Mouse (Mus musculus) midbrain, embryonic 12.5 days (tissue): ENCODE data around the gene Gm5415. TPM values are rescaled to one million over a fixed set of nuclear protein-coding genes. Genes with fewer than 3 reads are reported as not detected.
"Not testable (repeated sequence)": the region's sequence is repeated elsewhere in the genome, so short reads cannot be mapped to it uniquely, and the experiment has no call there.

Experiments
- ATAC-seq: fragments of 200-750 bp; cut with Nextera tagmentation; 2 replicates; pipeline ENCODE4 v1.8.0; 2017; ENCODE audit warnings: low read depth, moderate TSS enrichment, moderate library complexity; ENCODE audit not compliant: low FRiP score
- H3K27ac ChIP-seq: fragments of 300-500 bp; sonication (generic); replicated peaks from 2 replicates; pipeline ENCODE4 v1.5.1; 2016; ENCODE audit warnings: mild to moderate bottlenecking
- H3K27me3 ChIP-seq: fragments of 300-500 bp; sonication (generic); 2 replicates; pipeline ENCODE4 v1.6.1; 2016; ENCODE audit warnings: mild to moderate bottlenecking
- H3K36me3 ChIP-seq: fragments of 300-500 bp; sonication (generic); 2 replicates; pipeline ENCODE4 v1.6.1; 2016
- H3K4me1 ChIP-seq: fragments of 300-500 bp; sonication (generic); 2 replicates; pipeline ENCODE4 v1.6.1; 2016
- H3K4me2 ChIP-seq: fragments of 300-500 bp; sonication (generic); replicated peaks from 2 replicates; pipeline ENCODE4 v1.6.1; 2016; ENCODE audit warnings: mild to moderate bottlenecking, moderate library complexity
- H3K4me3 ChIP-seq: fragments of 300-500 bp; sonication (generic); 2 replicates; pipeline ENCODE4 v1.5.1; 2016; ENCODE audit warnings: mild to moderate bottlenecking
- H3K9ac ChIP-seq: fragments of 300-500 bp; sonication (generic); replicated peaks from 2 replicates; pipeline ENCODE4 v1.6.1; 2016; ENCODE audit warnings: mild to moderate bottlenecking, moderate library complexity
- H3K9me3 ChIP-seq: fragments of 300-500 bp; sonication (generic); 2 replicates; pipeline ENCODE4 v1.6.1; 2016; ENCODE audit warnings: mild to moderate bottlenecking
- WGBS: fragments of 180-500 bp; shearing (Covaris S2); methylation state at CpG from one replicate; pipeline ENCODE4 v1.1.7; 2016; 5-methylcytosine and 5-hydroxymethylcytosine counted together
- polyA plus RNA-seq: library from polyadenylated mRNA; unstranded; fragments of >200 nt; fragmentation: Nextera tagmentation; extraction: Ambion mirVana; gene quantifications from 2 replicates; pipeline ENCODE4 v1.2.1, GENCODE M21; 2016

Gm5415 gene
- polyA plus RNA-seq, result 0.27 and 0.36 TPM in 2 replicates

DNA sequence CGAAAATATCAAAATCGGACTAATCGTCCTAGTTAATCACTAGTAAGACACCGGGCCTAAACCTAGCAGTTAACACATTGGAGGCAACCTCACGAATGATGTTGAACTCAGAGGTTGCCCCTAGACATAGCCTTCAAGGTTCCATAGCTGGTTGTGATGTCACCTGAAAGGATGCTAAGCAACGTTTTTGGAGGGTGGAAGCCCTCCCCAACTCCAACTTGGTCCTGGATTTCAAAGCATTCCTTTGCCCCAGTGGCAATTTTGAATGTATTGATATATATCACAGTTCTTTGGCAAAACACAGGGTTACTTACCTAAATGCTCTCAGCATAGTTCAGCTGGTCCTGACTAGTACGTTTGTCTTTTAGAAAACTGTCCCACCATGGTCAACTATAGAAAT lies at the start of gene Gm5415:
Gene Gm5415 (minus strand): TSS at position 101 of the 400 bp plus-strand sequence.
- not testable (repeated sequence) for H3K4me1 ChIP-seq, H3K27me3 ChIP-seq, H3K4me3 ChIP-seq, H3K27ac ChIP-seq, H3K9ac ChIP-seq, H3K9me3 ChIP-seq, H3K36me3 ChIP-seq, H3K4me2 ChIP-seq, ATAC-seq
- WGBS, result 79% methylated on average over 3 of the region's 7 CpGs

DNA sequence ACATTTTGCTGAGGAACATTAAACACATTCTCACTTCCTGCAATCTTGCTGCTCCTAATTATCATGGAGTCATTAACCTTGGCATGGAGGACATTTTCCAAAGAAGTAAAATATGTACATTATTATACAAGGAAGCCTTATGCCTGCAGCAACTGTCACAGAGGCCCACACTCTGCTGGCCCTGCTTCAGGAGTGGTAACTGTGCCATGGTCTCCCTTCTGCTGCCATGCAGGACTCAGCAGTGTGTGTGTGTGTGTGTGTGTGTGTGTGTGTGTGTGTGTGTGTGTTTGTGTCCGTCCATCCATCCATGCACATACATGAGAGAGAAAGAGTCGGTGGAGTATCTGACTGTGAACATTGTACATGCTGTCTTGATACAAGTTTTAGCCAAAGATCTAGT lies 21.8 kb upstream of the Gm5415 start:
- H3K27me3 ChIP-seq, result no peaks in the 10 kb centered on the region
- no peak overlapping the region for H3K27ac ChIP-seq
- H3K4me3 ChIP-seq, result no peak overlapping the region
- H3K4me1 ChIP-seq, result no peaks in the 10 kb centered on the region
- H3K9me3 ChIP-seq, result no peaks in the 10 kb centered on the region
- H3K36me3 ChIP-seq, result no peaks in the 10 kb centered on the region
- ATAC-seq, result no peak
- WGBS, result 87% methylated on average over 2 of the region's 2 CpGs
- no peak overlapping the region for H3K4me2 ChIP-seq
- H3K9ac ChIP-seq, result no peak overlapping the region

DNA sequence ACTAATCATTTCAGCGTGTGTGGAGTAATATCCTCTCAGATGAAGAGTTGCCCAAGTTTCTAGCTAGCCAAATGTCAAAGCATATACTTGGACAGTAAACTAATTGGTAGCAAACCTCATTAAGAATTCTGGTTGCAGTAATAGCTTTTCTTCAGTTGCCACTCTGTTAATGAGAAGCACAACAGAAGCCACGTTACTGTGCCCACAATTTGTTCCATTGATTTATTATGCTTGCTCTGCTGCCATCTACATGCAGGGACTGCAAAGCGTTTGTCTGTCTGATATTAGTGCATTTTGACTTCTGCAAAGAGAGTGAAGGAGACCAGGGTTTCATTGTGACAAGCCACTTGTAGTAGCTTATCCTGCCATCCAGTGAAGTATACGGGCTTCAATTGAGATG lies 6.8 kb upstream of the Gm5415 start:
- Histone ChIP-seq H3K4me1 (no peaks in the 10 kb centered on the region), H3K27me3 (no peaks in the 10 kb centered on the region), H3K4me2 (no peak overlapping the region), H3K9ac (no peak overlapping the region), H3K9me3 (no peaks in the 10 kb centered on the region), H3K36me3 (no peaks in the 10 kb centered on the region), H3K27ac (no peak overlapping the region), H3K4me3 (no peak overlapping the region)
- WGBS, result 67% methylated on average over 4 of the region's 4 CpGs
- ATAC-seq, result no peak

DNA sequence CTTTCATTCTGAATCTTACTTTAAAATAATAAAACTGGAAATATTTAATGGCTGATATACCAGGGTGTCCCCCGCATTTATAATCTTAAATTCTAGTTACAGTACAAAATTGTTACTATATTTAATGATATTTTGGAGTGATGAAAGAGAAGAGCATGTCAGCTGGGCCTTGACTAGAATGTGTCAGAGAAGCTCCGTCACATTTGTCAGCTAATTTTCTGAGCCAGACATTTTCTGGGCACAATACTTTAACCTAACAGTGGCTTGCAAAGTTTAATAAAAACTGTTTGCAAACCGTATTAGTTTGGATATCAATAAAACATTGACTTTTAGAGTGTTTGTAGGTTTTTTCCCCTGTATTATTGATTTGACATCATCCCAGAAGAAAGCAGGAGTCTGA lies 6.4 kb upstream of the Gm5415 start:
- Histone ChIP-seq H3K36me3 (no peaks in the 10 kb centered on the region), H3K4me2 (no peak overlapping the region), H3K27ac (no peak overlapping the region), H3K4me1 (no peaks in the 10 kb centered on the region), H3K27me3 (no peaks in the 10 kb centered on the region), H3K9ac (no peak overlapping the region), H3K4me3 (no peak overlapping the region), H3K9me3 (no peaks in the 10 kb centered on the region)
- no peak for ATAC-seq
- 86% methylated on average over 3 of the region's 3 CpGs for WGBS

DNA sequence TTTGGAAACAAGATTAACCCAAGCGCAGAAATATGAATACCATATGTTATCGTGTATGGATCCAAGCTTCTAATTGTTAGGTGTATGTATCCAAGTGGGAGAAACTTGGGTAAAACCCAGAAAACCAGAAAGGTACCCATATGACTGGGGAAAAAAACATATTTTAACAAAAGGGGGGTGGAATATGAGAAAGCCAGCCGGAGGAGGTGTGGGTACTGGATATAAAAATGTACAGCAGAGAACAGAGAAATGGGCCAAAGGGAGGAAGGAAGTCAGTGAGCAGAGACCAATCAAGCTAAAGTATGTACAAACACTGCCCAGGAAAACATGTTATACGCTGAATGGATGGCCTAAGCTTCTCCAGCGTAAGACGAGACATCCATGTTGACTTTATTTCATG lies 43.7 kb downstream of the Gm5415 start:
- Histone ChIP-seq H3K9ac (no peak overlapping the region), H3K36me3 (no peaks in the 10 kb centered on the region), H3K27ac (no peak overlapping the region), H3K4me1 (no peaks in the 10 kb centered on the region), H3K27me3 (no peaks in the 10 kb centered on the region), H3K4me2 (no peak overlapping the region), H3K9me3 (no peaks in the 10 kb centered on the region), H3K4me3 (no peak overlapping the region)
- no peak for ATAC-seq
- 96% methylated on average over 6 of the region's 6 CpGs for WGBS
